Comparison of ENCODE assay signal across 8 mouse cellular contexts in the genomic region with DNA sequence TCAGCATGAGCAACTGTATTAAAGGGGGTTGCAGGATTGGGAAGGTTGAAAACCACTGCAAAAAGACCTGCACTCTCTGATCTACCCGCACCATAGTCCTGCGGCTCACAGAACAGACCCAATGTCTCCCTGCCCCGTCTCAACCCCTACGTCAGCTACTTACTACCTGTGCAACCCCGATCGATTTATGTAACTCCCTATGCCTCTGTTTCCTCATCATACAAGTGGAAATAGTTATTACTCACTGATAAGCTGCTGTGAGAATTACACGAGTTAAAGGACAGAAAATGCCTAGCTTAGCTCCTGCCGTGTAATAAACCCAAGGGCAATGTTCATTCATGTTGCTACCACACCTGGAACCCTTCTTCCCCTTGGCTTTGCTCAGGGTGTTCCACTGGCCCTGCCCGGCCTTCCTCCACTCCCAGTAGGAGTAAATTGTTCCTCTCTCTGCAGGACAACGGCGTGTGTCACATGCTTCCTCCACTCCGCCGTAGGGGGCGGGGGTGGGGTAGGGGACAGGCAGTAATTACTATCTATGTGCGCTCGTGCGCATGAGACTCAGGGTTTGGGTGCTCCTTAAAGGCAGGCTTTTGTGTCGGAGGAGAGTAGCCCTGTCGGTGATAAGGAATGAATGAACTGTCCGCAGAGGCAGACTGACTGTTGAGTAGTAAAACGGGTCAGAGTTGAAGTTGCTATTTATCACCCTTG. TPM values are rescaled to one million over a fixed set of nuclear protein-coding genes. Genes with fewer than 3 reads are reported as not detected.
DNase-seq lines count a peak whose midpoint lies in the region; ATAC-seq lines count a peak whose summit lies in the region.

No protein-coding gene starts in this region.

- H3K4me1 ChIP-seq in midbrain, embryonic 13.5 days (replicated peaks), result peaks cover 17% of the 10 kb centered on the region
- peaks cover 7% of the 10 kb centered on the region for H3K4me1 ChIP-seq in midbrain, embryonic 11.5 days (ENCODE audit: control insufficient read depth, insufficient read depth, low read length)
- peaks cover 7% of the 10 kb centered on the region for H3K4me1 ChIP-seq in liver, embryonic 16.5 days (ENCODE audit: control insufficient read depth, low read depth, low read length)
- H3K4me1 ChIP-seq in stomach, embryonic 14.5 days (ENCODE audit: control insufficient read depth, insufficient read depth, low read length), result peaks cover 9% of the 10 kb centered on the region

- intact Hi-C loops in heart, postnatal 36 days (cut with DNase I), result no loop called here

- no peak overlapping the region for H3K27ac ChIP-seq in midbrain, embryonic 13.5 days
- H3K27ac ChIP-seq in midbrain, embryonic 11.5 days (ENCODE audit: low read depth, low read length), result no peak overlapping the region
- H3K27ac ChIP-seq in liver, embryonic 16.5 days (ENCODE audit: low read length), result no peak overlapping the region
- no peak overlapping the region for H3K27ac ChIP-seq in stomach, embryonic 14.5 days (ENCODE audit: low read length)

- H3K4me3 ChIP-seq in midbrain, embryonic 13.5 days (replicated peaks), result no peak overlapping the region
- no peak overlapping the region for H3K4me3 ChIP-seq in midbrain, embryonic 11.5 days (ENCODE audit: low read depth, low read length)
- peak overlapping the region; percentile 12; the same call in 1 of the 2 replicates for H3K4me3 ChIP-seq in liver, embryonic 16.5 days (ENCODE audit: low read depth, low read length)
- no peak overlapping the region for H3K4me3 ChIP-seq in stomach, embryonic 14.5 days (ENCODE audit: low read depth, low read length)

- H3K4me2 ChIP-seq in midbrain, embryonic 13.5 days (replicated peaks), result peak overlapping the region; percentile 27; the same call in 1 of the 2 replicates
- no peak overlapping the region for H3K4me2 ChIP-seq in midbrain, embryonic 11.5 days
- peak overlapping the region; percentile 45 for H3K4me2 ChIP-seq in liver, embryonic 16.5 days (ENCODE audit: low read depth, low read length)
- peak overlapping the region; percentile 25; the same call in 1 of the 2 replicates for H3K4me2 ChIP-seq in stomach, embryonic 14.5 days (replicated peaks; ENCODE audit: low read depth, low read length)

- H3K27me3 ChIP-seq in midbrain, embryonic 13.5 days, result no peaks in the 10 kb centered on the region
- no peaks in the 10 kb centered on the region for H3K27me3 ChIP-seq in midbrain, embryonic 11.5 days (ENCODE audit: control insufficient read depth, insufficient read depth, low read length)
- no peaks in the 10 kb centered on the region for H3K27me3 ChIP-seq in liver, embryonic 16.5 days (ENCODE audit: control insufficient read depth, insufficient read depth, low read depth, low read length)
- H3K27me3 ChIP-seq in stomach, embryonic 14.5 days (ENCODE audit: control insufficient read depth, insufficient read depth, low read length), result no peaks in the 10 kb centered on the region

- H3K36me3 ChIP-seq in midbrain, embryonic 13.5 days, result no peaks in the 10 kb centered on the region
- no peaks in the 10 kb centered on the region for H3K36me3 ChIP-seq in midbrain, embryonic 11.5 days (ENCODE audit: control insufficient read depth, insufficient read depth, low read length)
- no peaks in the 10 kb centered on the region for H3K36me3 ChIP-seq in liver, embryonic 16.5 days (ENCODE audit: control insufficient read depth, insufficient read depth)
- H3K36me3 ChIP-seq in stomach, embryonic 14.5 days (ENCODE audit: control insufficient read depth, insufficient read depth, low read length), result no peaks in the 10 kb centered on the region

- no peak overlapping the region for H3K9ac ChIP-seq in midbrain, embryonic 13.5 days (replicated peaks)
- no peak overlapping the region for H3K9ac ChIP-seq in midbrain, embryonic 11.5 days (ENCODE audit: low read length)
- H3K9ac ChIP-seq in liver, embryonic 16.5 days (ENCODE audit: low read depth, low read length), result no peak overlapping the region
- H3K9ac ChIP-seq in stomach, embryonic 14.5 days (replicated peaks; ENCODE audit: low read depth, low read length), result no peak overlapping the region

- ATAC-seq in midbrain, embryonic 13.5 days, result no peak
- no peak for ATAC-seq in midbrain, embryonic 11.5 days (ENCODE audit: low FRiP score)
- peak; percentile 59 for ATAC-seq in common myeloid progenitor, adult 5-6 weeks (replicated peaks; ENCODE audit: low read depth, poor library complexity, severe bottlenecking)
- peak; percentile 39 for ATAC-seq in liver, embryonic 16.5 days (ENCODE audit: low read depth)
- ATAC-seq in stomach, embryonic 14.5 days (ENCODE audit: insufficient number of reproducible peaks, insufficient read depth, low FRiP score, low read depth), result no peak

- no peaks in the 10 kb centered on the region for H3K9me3 ChIP-seq in midbrain, embryonic 13.5 days
- no peaks in the 10 kb centered on the region for H3K9me3 ChIP-seq in midbrain, embryonic 11.5 days (ENCODE audit: control insufficient read depth, low read length)
- H3K9me3 ChIP-seq in liver, embryonic 16.5 days (replicated peaks; ENCODE audit: control insufficient read depth, low read length), result no peaks in the 10 kb centered on the region
- no peaks in the 10 kb centered on the region for H3K9me3 ChIP-seq in stomach, embryonic 14.5 days (ENCODE audit: control insufficient read depth, low read depth, low read length)

- 52% methylated on average over 21 of the region's 21 CpGs for WGBS in midbrain, embryonic 13.5 days
- WGBS in midbrain, embryonic 11.5 days, result 51% methylated on average over 21 of the region's 21 CpGs
- WGBS in liver, embryonic 16.5 days (ENCODE audit: insufficient replicate concordance), result 21% methylated on average over 21 of the region's 21 CpGs
- 41% methylated on average over 21 of the region's 21 CpGs for WGBS in stomach, embryonic 14.5 days

- DNase-seq in midbrain, embryonic 11.5 days (ENCODE audit: low spot score, missing footprints), result no peak
- peak; percentile 16 to 23 for DNase-seq in heart, postnatal 36 days
- DNase-seq in MN1 (ENCODE audit: low spot score), result no peak
- no peak for DNase-seq in layer of hippocampus, adult 11-12 months (ENCODE audit: low spot score)

RNA-seq across cellular contexts. Expression of a gene that starts 2.7 kb away (rescaled TPM):
- polyA plus RNA-seq in midbrain, embryonic 13.5 days (2015; fragmentation: Nextera tagmentation; extraction: Ambion mirVana), result 0.54 and 1.2 TPM in 2 replicates
- polyA plus RNA-seq in midbrain, embryonic 11.5 days (2014; fragmentation: Nextera tagmentation; extraction: Ambion mirVana), result 0.33 and 0.81 TPM in 2 replicates
- total RNA-seq in common myeloid progenitor, adult 5-6 weeks (2017), result 1.2 and 5.7 TPM in 2 replicates
- 1 to 10 TPM; 3.8 to 5.0 TPM for total RNA-seq in heart, postnatal 36 days (2021)
- 41.4 and 45.8 TPM in 2 replicates for polyA plus RNA-seq in liver, embryonic 16.5 days (2015; fragmentation: Nextera tagmentation; extraction: Ambion mirVana)
- 15.9 and 16.6 TPM in 2 replicates for polyA plus RNA-seq in stomach, embryonic 14.5 days (2014; fragmentation: Nextera tagmentation; extraction: Ambion mirVana)

RNA-seq across cellular contexts. Expression of a gene that starts 53.3 kb away (rescaled TPM):
- 20.1 and 21.1 TPM in 2 replicates for polyA plus RNA-seq in midbrain, embryonic 13.5 days (2015; fragmentation: Nextera tagmentation; extraction: Ambion mirVana)
- 61.2 and 69.4 TPM in 2 replicates for polyA plus RNA-seq in midbrain, embryonic 11.5 days (2014; fragmentation: Nextera tagmentation; extraction: Ambion mirVana)
- total RNA-seq in common myeloid progenitor, adult 5-6 weeks (2017), result 67.0 and 68.4 TPM in 2 replicates
- total RNA-seq in heart, postnatal 36 days (2021), result under 1 TPM; 0.86 to 0.87 TPM
- 43.3 and 49.9 TPM in 2 replicates for polyA plus RNA-seq in liver, embryonic 16.5 days (2015; fragmentation: Nextera tagmentation; extraction: Ambion mirVana)
- 46.1 and 49.5 TPM in 2 replicates for polyA plus RNA-seq in stomach, embryonic 14.5 days (2014; fragmentation: Nextera tagmentation; extraction: Ambion mirVana)

Comparison
In these comparisons a context has a peak if more than half of its experiments do, and no peak if none do; other contexts are left out.
1. ATAC-seq: peak in common myeloid progenitor, adult 5-6 weeks (single experiment) and liver, embryonic 16.5 days (single experiment); none in midbrain, embryonic 13.5 days (single experiment), midbrain, embryonic 11.5 days (single experiment) and stomach, embryonic 14.5 days (single experiment).
2. DNase-seq: peak in heart, postnatal 36 days (2 of 2); none in midbrain, embryonic 11.5 days (single experiment), MN1 (single experiment) and layer of hippocampus, adult 11-12 months (single experiment).